Mouse (Mus musculus) embryo, embryonic 10 days (tissue): ENCODE measurements around the gene Olfr462.
A peak's percentile ranks its signal among the peaks of the same experiment; 100 is the strongest.
"Not testable (repeated sequence)": the region's sequence is repeated elsewhere in the genome, so short reads cannot be mapped to it uniquely, and the experiment has no call there.

ENCODE experiments used
- DNase-seq: peaks from one replicate; pipeline ENCODE4 v3.0.0-alpha.2; 2015; ENCODE audit warnings: low spot score

Gene Olfr462

DNA sequence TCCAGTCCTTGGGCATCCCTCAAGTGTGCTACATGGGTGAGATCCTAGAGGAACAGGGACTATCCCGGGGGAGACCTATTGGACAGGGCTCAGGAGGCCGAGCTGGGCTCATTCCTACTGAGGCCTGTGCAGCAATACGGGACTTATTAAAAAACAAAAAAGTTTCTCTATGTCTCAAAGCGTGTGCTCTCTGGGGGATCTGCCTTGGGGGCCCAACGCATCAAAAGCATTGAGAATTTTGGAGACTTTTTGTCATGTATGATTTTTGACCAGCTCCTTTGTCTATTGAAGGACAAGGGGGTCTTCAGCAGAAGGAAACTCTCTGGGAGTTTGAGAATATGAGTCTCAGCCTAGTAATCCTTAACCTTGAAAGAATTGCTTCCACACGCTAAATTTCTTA is at the start of gene Olfr462:
Gene Olfr462 (minus strand): TSS at position 101 of the 400 bp plus-strand sequence.
- DNase-seq, result no peak

DNA sequence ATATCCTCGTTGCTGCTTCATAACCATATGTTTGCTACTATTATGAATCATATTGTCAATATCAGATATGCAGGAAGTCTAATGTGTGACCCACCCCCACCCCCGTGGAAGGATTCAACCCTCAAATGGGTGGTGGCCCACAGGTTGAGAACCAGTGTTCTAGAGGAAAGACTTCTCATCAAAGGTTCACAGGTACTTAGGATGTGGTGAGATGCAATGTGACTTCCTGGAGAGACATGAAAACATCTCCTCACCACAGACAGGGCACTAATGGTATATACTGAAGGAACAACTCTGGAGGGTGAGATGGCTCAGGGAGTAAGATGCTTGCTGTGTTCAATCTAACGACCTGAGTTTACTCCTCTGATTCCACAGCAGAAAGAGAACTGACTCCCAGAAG is 43.4 kb upstream of the Olfr462 start:
- no peak for DNase-seq

DNA sequence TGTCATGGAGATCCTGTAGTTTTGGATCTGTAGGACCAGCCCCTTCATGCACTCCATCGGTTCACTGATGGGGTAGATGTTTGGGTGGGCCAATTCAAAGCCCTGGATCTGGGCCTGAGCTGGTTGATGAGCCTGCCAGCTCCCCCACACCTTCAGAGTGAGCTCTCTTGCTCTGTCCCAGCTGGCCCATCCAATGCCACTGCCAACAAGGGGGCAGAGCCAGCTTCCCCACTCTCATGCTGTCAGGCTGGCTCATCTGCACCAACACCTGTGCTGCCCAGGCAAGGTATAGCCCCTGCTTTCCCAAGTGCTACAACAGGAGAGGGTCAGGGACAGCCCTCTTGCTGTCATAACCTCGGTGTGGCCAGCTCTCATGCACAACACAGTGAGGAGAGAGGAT is 41.7 kb upstream of the Olfr462 start:
- DNase-seq, result no peak

DNA sequence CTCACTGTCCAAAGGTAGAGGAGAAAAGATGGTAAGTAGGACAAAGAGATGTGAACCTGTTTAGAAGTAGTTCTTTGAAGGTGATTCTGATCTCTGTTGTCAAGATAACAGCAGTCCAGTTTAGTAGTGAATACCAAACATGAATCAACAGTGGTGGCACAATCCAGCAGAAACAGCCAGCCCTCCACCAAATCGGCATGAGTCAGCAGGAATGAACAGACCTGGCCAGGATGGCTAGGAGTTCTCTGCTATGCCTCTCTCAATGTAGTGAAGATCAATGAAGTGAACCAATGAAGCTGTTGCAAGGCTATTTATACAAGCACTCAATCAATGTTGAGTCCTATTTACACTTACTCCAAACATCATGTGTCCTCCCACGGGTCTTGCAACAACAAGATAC is 38.3 kb upstream of the Olfr462 start:
- DNase-seq, result no peak

DNA sequence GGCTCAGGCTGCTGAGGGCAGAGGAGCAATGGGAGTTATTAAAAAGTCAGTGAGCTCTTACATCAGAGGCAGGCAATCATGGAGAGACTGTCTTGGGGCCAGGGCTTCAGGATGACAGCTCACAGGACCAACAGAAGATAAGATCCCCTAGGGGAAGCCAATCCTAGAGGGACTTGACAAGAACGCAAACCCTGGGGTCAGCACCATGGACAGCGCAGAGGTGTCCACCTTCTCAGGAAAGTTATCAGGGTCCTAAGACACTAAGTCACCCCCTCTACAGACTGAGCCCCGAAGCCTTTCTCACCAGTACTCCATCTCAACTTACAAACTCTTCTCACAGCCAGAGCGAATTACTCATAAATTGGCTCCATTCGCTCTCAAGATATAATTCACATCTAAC is 28.9 kb upstream of the Olfr462 start, which contains the start of gene Olfr464:
Gene Olfr464 (minus strand): TSS at position 2 of the 400 bp plus-strand sequence.
- peak; percentile 88 for DNase-seq

DNA sequence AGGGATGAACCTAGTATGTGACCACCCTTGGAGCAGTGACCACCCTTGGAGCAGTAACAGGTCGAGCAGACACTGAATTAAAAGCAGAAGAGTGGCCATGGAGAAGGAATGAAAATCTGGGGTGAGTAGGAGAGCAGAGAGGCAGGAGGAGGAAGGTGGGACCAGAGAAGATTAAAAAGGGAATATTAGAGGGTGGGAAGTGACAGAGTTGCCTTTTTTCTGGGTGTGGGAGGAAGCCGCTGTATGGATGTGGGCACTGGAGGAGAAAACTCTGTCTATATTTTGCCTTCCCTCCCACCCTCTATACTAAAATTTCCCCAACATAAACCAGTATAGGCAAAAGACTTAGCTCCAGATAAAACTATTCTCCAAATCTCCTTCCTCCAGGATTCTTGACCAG is 28.2 kb upstream of the Olfr462 start:
- DNase-seq, result no peak

DNA sequence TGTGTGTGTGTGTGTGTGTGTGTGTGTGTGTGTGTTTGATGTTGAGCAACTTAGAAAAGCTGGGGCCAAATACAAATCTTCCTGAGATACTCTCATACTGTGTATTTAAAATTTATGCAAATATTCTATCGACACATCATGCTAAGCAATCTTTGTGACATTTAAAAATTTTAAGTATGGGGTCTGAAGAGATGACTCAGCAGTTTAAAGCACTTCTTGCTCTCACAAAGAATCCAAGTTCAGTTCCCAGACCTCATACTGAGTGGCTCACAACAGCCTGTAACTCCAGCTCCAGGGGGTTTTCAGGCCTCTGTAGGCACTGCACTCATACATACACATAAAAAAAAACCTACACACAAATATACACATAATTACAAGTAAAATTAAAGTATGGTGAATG is 23.9 kb upstream of the Olfr462 start:
- DNase-seq, result no peak

DNA sequence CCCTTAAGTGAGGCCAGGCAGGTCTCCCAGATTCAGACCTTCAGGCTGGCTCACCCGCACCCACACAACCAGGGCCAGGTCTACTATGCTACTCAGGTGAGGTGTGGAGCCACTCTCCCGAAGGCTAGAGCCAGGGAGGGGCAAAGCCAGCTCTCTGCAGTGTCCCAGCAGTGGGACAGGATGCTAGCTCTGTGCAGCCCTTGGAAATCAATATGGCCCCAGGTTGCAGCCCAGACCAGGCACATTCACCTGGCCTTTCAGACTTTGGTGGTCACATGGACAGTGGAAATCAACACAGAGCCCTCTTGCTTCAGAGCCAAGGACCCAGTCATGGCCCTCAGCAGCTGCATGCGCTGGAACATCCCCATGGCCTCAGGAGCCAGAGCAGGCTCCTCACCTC is 12.3 kb upstream of the Olfr462 start:
- DNase-seq, result no peak

DNA sequence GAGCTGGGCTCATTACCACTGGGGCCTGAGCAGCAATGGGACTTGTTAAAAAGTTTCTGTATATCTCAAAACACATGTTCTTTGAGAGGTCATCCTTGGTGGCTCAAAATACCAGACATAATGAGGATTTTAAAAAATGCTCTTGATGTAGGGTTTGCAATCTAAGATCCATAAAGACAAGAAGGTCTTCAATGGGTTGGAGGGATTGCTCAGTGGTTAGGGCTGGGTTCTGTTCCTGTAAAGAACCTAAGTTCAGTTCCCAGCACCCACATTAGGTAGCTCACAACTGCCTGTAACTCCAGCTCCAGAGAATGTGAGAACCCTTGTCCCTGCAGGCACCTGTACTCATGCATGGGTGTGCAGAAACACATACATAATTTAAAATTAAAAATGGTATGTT is 5.2 kb upstream of the Olfr462 start, which contains the start of gene Olfr463:
Gene Olfr463 (minus strand): TSS at position 101 of the 400 bp plus-strand sequence.
- no peak for DNase-seq

DNA sequence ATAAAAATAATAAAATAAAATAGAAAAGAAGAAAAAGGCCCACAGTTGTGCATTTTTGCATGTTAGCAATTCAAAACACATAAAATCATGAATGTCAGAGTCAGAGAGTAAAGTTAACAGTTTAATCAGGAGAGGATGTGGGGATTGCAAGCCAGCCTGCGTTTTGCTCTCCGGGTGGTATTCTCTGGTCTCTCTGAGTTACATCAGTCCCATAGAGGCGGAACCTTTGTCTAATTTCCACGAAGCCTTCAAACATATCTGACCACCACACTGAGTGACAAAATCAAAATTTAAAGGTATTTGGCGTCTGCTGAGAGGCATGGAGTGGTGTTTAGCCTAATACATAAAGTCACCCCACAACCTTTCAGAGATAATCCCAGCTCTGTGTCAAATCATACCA is 7.2 kb downstream of the Olfr462 start:
- DNase-seq, result no peak

DNA sequence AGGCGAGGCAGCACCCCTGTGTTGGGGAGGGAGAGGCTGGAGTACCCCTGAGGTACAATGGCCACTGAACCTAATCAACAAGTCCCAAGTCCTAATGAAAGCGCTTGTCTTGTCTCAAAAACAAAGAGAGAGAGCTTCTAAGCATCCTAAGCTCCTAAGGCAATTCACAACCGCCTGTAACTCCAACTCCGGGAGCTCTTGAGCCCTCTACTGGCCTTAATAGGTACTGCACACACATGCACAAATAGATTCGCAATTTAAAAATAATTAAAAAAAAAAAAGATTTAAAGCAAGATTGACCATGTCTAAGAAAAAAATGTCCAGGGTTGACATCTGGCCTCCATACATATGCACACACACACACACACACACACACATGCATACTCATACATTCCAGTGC is 8.6 kb downstream of the Olfr462 start:
- peak; percentile 13 for DNase-seq

DNA sequence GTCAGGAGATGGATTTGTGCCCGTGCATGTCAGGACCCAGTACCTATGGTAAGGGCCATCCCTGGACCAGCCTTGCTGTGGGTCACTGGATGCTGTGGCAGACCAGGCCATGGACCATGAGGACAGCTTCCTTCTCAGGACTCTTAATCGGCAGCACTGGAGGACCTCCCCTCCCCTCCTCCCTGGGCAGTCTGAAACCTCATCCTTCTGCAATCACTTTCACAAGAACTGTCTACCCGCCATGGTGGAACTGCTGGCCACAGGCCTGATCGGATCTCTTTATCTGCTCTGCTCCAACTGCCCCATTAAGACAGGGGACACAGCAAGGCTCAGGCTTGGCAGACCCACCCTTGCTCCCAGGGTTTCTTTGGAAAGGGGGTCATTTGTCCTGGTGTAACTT is 10.4 kb downstream of the Olfr462 start:
- no peak for DNase-seq

DNA sequence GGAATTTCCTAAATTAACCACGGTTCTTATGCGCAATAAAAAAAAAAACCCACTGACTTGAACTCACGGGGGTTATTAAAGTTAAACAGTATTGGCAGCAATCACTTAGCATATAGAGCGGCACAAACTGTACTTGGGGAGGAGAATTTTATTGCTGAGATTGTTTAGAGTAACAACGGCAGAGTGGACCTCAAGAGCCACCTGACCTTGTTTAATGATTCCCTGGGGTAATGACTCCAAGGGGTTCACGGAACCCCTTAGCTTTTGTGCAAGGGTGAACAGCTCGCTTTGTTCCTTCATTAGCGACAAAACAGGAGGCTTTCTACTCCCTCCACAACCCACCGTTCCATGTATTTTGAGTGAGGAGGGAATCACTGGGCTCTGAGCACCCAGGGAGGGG is 12.2 kb downstream of the Olfr462 start:
- DNase-seq, result no peak

DNA sequence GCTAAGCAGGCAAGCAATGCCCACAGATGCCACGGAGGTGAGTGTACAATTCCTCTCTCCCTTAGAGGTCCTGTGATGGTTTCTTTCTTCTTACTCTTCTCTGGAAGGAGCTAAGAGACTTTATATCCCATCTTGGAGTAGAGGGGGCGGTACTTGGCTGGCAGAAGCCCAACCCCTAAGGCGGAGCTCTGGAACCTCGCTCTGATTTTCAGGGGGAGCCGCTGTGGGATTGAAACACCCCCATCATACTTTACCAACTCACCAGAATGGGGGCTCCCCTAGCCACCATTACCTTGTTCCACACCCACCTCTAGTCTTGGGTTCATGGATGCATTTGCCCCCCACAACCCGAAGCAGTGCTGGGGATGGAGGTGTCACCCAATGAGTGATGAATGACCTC is 16.6 kb downstream of the Olfr462 start, which contains the start of gene Epx:
Gene Epx (minus strand): TSS at position 101 of the 400 bp plus-strand sequence.
- no peak for DNase-seq

DNA sequence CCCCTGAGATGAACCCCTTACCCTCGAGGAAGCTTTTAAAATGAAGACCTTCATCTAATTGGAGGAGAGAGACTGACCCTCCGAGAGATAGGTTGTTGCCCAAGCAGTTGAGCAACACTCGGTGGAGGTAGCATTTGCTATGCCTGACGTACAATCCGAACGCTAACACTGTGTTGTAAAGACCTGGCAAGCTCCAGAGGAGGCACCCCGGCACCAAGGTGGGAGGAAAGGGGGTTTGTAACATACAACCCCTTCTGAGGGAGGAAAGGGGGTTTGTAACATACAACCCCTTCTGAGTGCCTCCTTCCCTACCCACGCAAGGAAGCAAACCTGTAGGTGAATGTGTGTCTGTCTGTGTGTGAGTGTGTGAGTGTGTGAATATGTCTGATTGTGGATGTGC is 20.3 kb downstream of the Olfr462 start:
- DNase-seq, result no peak

DNA sequence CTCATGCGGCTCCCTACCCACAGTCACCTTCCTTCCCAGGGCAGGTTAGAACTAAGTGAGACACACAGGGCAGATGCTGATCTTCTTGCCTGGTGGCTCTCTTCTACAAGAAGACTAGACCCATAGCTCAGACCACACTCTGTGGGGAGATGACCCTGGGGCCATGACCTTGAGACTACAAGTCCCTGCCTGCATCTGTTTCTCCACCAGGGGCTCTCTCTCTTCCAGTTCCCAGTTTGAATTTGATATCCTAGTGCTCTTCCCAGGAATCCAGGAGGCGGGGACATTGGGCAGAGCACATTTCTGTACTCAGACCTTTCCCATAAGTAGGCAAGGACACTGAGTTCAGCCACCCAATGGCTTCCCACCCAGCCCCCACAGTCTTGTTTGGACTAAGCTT is 22.0 kb downstream of the Olfr462 start:
- DNase-seq, result no peak

DNA sequence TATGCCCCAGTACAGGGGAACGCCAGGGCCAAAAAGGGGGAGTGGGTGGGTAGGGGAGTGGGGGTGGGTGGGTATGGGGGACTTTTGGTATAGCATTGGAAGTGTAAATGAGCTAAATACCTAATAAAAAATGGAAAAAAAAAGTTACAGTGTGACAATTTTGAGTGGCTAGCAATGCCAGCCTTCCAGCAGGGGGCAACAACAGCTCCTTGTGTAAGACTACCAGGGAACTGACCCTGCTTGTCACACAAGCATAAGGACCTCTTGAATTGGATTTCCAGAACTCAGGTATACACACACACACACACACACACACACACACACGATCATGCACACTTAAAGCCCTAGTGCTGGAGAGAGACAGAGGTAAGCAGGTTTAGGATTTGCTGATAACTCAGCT is 25.2 kb downstream of the Olfr462 start:
- not testable (repeated sequence) for DNase-seq

DNA sequence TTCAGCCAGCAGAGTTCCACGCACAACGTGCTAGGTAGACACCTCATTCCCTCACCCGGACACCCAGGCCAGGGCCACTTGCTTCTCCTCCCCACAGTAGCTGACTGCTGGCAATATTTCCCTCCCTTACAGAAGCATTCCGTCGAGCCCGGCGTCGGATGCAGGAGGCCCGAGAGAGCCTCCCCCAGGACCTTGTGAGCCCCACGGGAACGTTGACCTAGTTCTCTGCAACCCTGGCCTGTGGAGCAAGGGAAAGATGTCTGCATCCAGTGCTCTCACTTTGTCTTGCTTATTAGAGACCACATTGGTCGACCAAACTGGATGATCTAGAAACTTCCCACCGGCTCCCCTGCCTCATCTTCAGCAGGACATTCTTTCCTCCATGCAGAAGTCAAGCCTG is 29.3 kb downstream of the Olfr462 start:
- DNase-seq, result no peak

DNA sequence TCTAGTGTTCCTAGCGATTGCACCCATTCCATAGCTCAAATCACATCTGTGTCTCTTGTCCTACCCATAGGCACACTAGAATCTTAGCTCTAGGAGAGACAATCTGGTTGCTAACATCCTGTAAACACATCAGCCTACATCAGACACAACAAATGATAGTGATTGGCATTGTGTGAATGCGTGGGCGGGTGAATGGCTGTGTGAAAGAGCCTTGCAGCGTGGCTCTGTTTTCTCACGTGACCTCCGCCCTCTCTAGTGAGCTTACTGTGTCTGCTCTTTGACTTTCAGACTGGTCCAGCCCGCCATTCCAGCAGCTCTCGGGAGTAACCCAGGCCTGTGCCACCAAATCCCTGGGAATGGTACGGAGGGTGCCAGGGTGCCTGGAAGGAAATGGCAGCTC is 31.6 kb downstream of the Olfr462 start:
- DNase-seq, result no peak

DNA sequence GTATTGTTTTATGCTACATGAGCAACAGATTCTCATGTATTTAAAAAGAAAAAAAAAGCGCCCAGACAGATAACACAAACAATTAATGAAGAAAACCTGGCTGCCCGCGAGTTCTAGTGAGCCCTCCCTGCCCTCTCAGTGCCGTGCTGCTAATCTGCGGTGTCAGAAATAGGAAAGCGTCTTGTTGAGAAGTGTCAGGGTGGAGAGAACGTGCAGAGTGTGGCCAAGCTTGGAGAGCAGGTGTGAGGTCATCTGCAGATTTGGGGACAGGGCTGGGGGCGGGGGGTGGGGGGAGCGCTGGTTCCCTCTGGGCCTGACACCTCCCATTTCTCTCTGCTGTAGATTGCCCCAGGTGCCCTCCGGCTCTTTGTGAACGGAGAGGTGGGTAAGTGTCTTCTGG is 32.8 kb downstream of the Olfr462 start:
- DNase-seq, result no peak

DNA sequence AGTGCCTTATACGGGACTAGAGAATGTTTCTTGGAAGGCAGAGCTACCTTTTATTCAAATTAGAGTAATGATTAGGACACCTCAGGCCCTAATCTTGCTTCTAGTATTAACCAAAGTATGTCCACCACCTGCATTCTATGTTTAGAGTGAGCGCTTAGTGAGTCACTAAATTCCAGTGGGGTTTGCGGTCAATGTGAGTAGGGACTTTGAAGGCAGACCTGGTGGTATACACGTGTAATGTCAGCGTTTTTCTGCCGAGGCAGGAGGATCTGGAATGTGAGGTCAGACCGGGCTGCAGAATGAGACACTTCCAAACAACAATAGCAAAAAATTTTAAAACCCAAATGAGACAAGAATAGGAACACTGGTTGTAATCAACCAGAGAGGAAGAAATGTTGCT is 37.5 kb downstream of the Olfr462 start:
- DNase-seq, result no peak

DNA sequence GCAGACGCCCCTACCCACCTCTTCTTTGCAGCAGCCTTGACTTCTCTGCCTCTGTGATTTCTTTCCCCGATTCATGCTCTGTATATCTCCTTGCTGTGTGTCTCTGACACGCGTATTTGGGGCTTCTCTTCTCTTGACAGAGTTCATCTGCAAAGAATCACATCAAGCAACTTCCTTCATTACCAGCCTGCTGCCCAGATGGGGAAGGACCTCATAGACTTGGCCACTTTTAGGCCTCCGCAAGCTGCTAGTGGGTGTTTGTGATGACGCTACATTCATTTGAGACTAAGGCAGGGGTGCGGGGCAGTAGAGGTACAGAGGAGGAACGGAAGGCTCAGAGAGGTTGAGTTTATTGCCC is 38.5 kb downstream of the Olfr462 start:
- DNase-seq, result peak; percentile 15

DNA sequence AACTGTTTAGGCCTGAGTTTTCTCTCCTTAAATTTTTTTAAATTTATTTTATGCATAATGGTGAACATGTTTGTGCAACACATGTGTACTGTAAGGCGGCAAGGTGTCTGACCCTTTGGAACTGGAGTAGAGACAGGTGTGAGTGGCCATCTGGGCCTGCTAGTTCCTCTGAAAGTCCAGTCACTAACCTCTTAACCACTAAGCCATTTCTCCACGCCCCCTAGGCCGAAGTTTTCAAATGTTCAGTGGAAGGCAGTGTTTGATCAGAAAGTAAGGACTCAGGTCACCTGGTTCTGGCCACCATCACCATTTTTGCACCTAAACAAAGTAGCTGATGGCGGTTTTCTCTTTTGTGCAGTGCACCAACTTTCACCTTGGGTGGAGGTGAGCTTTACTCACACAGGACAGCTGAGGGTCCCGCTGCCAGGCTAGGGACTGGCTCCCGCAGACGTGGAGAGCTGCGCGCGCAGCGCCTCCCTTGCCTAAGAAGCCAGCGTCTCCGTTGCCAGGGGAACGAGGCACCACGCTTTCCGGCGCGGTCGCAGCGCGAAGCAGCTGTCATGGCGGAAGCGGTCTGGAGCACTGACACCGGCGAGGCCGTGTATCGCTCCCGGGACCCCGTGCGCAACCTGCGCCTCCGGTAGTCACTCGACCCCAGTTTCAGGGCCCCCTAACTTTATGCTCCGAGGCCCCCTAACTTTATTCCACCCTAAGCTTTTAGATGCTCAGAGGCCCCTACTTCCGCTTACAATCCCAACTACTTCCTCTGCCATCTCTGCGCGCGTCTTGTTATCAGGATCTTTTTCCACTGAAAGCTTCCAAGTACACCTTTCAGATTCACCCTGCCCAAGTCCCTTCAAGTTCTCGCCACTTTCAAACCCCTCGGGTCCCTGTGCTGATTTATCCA is 39.1 kb downstream of the Olfr462 start, which contains the start of gene Mks1:
Gene Mks1 (plus strand): TSS at position 526 of the 907 bp plus-strand sequence.
- peak; percentile 99 for DNase-seq

DNA sequence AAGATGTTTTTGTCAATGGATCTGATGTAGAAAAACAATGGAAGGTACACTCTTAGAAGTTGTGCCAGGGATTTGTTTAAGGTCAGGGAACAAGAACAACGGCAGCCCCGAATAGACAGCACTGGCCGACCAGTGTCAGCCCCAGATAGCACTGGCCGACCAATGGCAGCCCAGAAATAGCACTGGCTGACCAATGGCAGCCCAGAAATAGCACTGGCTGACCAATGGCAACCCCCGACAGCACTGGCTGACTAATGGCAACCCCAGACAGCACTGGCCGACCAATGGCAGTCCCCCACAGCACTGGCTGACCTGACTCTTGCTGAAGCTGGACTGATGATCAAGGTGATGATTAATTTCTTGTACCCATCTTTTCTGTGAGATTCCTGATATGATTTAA is 44.2 kb downstream of the Olfr462 start:
- DNase-seq, result peak; percentile 30
